Mouse (Mus musculus): ENCODE results near the gene Abca9.

Abca9 gene

DNA sequence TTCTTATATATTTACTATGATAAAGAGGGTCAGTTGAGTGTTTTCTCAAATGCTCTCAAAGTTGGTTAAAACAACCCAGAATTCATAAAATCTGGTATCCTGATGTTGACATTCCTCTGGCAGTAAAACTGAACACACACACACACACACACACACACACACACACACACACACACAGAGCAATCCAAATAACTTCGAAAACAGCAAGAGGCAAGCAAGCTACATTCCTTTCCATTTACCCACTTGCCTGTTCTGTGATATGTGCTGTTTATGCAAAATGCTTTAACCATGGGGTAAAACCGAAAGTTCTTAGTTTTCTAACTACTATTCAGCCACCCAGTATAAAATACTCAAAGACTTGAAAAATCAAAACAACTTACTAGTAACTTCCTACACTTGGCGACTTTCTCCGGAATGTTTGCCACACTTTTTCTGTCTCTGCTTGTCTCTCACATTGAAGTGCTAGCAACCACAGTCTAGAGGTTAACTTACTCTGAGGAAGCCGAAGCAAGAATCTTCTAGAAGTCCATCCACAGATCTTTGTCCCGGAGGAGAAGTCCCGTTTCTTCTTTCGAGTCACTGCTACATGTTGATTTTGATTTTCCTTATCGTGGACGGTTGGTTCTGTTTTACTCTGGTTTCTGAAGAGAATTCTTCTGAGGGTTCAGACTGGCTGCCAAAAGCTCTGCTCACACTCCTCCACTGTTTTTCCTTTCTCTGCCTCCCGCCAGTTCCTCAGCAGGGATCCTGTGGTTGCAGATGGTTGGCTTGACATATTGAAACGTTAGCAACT is at the start of gene Abca9:
Abca9 (minus strand) TSS at position 738 of the 793 bp plus-strand sequence.
- DNase-seq, result peak; percentile 28

DNA sequence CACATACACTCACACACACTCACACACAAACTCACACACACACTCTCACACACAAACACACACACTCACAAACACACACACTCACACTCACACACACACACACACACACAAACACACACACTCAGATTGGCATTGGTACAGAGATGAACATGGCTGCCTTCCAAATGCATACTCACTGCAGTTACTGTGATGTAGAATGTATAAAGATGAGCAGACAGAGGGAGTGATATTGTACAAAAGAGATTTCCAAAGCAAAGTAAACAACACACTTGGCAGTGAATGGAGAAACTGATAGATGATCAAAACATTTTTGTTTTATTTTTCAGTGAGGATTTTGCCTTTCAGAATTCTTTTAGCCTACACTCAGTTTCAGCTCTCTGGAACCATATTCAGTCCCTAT is 49.1 kb upstream of the Abca9 start:
- no peak for DNase-seq

DNA sequence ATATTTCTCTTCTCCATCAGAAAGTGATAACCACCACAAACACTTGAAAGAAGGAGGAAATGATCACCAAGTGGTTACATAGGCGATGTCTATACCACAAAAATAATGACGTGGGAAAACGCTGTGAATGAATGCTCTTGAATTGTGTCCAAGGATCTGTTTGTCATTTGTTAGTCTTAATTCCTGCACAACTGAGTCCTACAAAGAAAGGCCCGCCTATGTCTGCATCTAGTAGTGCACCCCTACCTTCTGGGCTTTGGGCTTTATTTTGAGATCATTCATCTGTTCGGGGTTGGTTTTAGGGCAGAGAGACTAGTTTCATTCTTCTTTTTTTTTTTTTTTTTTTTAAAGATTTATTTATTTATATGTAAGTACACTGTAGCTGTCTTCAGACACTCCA is 35.9 kb upstream of the Abca9 start:
- no peak for DNase-seq

DNA sequence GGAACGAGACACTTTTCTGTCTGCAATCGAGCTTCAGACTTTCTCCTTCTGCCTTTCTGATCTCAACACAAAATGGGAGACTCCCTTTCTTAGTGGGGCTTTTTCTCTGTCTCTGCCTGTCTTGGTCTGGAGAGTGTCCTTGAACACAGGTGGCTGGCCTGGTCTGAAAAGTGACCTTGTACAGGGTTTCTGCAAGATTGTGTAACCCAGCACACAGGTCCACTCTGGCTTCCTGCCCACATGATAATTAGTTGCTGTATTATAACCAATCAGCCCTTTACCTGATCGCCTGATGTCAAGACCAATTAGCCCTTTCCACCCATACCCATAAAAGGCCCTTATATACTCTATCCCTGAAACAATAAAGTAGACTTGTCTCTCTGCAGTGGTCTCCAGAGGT is 30.9 kb upstream of the Abca9 start:
- DNase-seq, result no peak

DNA sequence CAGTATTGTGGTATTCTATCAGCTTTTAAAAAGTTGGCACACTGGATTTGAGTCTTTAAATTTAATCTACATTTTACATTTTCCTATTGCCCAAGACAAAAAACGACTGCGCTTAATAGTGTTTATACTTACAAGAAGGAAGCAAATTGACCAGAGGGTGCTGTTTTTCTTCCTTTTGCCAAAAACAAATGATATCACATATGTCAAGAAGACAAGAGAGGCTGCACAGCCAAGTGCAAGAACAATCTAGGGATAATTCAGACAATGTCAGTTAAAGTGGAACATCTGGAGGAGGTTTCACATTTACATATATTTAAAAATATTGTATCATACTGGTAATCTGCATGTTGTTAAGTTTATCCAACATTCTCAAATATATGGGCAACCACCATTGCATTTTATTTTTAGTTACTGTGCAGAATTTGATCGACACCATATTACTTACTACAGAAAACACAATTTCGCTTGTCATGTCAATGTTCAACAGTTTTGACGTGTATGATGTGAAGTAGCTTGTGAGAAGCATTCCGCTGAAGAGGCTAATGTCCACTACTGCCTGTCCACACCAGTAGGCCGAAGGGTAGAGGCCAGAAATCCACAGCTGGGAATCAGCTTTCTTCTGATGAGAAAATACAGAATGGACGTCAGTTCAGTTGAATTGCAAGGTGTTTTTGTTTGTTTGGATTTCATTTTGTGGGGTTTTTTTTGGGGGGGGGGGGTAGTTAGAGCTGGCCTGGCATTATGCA is 28.7 kb upstream of the Abca9 start:
- no peak for DNase-seq

DNA sequence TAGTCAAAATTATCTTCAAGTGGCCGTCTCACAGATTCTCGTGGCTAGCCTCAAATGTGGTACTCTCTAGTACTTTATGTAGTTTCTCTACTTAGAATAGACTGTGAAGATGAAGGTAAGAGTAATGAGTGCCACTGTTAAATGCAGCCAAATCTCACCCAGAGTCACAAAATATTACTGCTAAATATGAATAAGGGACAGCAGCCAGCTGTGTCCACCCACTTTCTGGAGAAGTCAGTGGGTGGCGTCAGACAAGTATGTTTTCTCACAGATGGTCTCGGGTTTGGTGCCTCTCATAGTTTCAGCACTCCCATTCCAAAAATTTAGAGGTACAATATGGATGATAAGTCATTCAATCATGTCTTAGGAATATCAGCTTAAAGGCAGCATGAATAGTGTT is 27.3 kb upstream of the Abca9 start:
- no peak for DNase-seq

DNA sequence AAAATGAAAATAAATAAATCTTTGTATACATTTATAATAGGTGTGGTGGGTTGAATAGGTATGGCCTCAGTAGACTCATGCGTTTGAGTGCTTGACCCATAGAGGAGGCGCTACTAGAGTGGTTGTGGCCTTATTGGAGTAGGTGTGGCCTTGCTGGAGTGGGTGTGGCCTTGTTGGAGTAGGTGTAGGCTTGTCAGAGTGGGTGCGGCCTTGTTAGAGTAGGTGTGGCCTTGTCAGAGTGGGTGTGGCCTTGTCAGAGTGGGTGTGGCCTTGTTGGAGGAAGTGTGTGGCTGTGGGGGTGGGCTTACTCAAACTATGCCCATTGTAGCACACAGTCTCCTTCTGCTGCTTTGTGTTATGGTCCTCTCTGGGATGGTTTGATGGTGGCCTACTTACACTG is 3.2 kb upstream of the Abca9 start:
- DNase-seq, result no peak

DNA sequence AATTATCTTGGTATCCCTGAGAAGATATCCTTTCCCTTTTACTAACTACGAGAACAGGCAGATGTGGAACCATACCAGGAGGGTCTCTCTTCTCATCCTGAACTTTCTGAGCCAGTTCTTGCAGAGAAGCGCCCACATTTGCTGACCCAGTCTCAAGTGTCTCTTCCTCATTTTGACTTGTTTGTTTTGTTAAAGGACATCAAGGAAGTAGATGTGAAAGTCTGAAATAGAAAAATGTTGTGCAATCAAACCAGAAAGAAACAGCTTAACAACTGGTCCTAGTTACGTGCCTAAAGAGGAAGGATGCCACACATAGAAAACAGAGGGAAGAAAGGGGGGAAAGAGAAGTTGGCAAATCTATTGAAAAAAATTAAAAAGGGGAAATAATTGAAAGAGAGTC is 2.2 kb downstream of the Abca9 start:
- DNase-seq, result no peak

DNA sequence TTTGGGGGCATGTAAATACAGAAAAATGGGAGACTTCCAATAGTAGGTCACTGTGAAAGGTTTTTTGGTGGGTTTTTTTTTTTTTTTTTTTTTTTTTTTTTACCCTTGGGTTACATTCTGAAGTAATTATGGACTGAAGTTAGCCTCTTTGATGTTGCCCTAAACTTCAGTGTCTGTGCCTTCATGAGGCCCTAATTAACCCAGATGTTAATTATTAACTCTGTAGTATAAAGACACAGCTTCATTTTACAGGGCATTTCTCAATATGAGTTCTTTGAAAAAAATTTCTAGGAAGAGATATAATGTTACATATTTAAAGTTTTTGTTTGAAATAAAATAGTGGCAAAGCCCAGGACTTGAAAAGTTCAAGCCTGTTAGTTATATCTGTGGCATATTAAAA is 2.6 kb downstream of the Abca9 start:
- DNase-seq, result no peak

DNA sequence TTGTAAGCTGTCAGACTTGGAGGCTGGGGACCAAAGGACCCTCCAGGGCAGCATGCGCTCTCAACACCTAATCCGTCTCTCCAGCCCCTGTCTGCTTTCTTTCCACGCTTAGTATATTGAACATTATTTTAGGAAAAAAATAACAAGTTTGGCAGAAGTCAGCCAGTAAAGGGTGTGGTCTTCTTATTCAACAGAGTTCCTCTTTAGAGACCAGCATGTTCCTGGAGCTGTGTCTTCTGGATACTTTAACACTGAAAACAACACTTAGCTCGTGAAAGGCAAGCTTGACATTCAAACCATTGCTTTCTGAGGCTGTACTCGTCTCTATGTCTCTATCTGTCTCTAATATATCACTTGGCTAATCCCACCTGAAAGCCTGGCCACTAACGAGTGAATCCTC is 10.9 kb downstream of the Abca9 start:
- no peak for DNase-seq

DNA sequence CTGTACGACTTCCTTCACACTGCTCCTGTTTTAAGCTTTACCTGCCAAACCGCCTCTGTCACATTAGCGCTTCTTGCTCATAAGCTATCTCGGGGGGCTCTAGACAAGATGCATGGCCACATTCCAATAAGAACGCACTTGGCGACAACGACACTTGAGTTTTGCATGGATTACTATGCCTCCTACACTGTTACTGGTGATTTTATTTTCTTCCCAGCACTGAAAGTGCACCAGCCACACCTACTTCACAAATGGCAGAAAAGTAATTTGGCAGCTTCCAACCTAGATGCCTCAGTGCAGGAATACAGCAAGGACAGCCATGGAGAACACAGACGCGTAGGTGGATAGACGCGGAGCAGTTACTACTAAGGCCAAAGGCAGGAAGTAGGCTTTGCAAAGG is 12.0 kb downstream of the Abca9 start:
- DNase-seq, result no peak

DNA sequence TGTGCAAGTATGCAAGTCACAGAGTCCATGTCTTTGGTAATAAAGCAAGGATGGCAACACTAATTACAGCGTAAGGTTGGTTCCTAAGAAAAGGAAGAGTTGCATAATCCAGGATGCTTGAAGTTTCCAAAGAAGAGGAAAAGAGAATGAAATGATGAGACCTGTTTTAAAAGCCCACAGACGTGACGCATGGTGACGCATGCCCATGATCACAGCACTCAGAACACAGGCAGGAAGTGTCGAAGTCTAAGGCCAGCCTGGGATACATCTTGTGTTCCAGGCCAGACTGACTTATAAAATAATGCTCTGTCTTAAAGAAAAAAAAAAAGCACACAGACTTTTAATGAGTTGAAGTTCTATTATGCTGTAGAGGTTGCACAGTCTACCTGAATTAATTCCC is 20.4 kb downstream of the Abca9 start:
- DNase-seq, result no peak

DNA sequence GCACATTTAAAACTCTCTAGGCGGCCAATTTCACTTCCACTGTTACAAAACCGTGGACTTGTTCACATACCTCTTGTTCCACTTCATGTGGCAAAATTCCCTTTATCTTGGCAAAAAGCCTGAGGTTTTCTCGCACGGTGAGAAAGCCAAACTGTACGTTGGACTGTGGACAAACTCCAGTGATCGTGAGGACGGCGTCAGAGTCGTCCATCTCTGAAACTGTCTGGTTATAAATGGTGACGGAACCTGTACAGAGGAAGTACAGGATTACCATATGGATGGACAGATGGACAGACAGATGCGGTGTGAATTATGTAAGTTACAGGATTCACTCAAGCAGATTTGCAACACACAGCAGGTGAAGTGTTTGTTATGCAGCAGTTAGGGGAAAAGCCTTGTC is 22.6 kb downstream of the Abca9 start:
- DNase-seq, result no peak

DNA sequence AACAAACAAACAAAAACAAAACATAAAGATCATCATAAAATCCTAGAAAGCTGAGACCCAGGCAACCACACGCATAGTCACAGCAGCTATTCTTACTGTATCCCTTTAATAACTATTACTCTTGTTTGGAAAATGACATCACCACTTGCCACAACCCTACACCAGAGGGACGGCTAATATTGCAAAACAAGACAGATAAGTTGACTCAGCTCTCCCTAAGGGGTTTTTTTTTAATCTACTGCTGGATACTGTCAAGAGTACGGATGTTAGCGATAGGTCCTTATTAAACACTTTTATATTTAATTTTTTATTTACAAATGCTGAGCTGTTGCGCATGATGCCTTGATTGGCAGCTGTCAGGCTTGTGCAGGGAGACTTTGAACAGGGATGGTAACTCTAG is 37.2 kb downstream of the Abca9 start:
- no peak for DNase-seq

DNA sequence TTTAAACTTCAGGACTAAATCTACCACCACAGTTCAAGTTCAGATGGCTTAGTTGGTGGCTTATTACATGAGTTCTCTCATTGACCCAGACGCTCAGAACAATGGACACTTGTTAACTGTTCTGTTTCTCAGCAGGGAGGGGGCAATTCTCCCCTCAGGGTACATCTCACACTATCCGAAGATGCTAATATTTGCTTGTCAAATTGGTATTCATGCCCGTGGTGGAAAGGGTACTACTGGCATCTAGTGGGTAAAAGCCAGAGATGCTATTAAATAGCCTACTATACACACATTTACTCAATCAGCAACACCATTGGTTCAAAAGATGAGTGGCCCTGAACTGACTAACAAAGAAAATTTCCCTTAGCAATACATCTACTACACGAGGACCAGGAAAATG is 56.9 kb downstream of the Abca9 start:
- DNase-seq, result no peak

DNA sequence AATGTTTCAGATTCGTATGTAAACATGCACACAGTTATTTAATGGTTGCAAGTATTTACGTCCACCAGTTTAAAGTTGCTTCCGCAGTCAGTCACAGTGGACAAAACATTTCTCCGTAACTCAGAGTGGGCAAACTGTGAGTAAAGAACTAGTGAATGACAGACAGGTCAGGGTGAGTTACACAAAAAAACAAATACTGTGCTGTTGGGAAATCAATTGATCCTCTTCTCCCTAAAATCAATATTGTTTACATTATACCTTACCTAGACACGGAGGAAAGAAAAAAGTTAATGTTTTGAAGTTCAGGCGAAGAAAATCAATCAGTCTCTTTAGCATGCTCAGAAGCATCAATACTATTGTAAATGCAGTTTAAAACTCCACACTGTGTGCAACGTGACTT is 66.6 kb downstream of the Abca9 start:
- DNase-seq, result no peak

DNA sequence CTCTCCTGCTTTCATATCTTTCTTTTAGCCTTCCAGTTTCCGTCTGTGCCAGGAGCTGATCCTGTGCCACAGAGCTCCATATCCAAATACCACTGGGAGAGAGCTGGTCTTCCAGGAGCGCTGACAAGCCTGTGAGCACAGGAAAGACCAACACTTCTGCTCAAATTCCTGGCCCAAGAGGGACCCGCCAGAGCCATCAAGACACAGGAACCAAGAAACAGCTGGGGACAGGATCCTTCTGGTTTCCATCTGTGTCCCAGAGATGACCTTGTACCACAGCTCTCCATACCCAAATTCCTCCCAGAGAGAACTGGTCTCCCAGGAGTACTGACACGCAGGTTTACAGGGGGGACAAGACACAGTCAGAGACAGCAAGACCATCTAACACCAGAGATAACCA is 69.1 kb downstream of the Abca9 start:
- no peak for DNase-seq

DNA sequence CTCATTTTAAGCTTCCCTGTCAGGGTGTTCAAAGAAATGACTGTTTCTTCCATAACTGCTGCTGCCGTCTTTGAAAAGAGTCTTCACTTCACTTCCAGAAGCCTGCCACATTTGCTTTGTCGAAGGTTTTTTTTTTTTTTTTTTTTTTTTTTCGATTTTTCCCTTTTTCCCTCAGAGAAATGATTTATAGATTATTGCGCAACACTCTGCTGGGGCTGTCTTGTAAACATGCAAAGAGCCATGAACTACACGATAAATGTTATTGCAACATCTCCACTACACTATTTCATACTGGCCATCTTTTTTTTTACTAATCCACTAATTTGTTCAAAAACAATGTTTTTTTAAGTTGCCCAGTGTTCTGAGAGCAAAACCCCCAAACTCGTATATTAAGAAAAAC is 70.5 kb downstream of the Abca9 start:
- DNase-seq, result no peak

DNA sequence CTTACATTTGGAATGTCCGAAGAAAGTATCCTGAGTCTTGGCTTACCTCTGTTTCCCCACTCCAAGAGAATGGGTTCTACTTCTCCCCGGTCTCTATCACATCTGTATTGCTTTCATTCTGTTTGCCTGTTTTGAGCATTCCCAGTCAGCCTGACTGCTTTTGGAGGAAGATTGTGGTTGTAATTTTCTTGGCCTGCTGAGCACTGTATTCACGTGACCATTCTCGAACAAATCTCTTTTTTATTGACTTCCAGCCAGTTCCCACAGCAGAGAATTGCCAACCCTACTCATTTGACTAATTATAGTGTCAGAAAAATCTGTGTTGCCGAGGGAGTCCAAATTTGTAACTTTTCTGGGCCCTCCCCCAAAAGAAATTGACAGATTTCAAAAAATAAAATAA is 72.1 kb downstream of the Abca9 start, which contains the start of gene Abca8a:
Abca8a (minus strand) TSS at position 121 of the 400 bp plus-strand sequence.
- peak; percentile 12 for DNase-seq

DNA sequence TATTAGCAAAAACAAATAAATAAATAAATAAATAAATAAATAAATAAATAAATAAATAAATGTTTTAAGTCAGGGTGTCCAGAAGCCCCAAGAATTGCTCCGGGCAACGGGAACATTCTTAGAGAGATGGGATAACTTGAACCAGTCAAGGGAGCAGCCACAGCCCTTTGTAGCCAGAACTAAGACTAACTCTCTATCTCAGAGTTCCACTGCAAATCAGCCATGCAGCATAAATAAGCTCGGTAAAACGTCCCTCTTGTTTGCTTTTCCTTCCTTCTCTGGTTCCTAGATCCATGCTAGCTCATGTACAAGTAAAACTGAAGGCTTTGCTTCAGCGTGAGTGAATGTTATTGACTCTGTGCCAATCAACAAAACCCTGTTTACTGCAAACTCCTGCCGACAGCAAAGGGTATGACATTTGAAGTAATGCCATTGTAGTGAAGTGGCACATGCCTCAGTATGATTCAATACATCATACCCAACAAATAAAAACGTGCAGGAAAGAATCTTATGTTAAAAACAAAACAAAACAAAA is 73.1 kb downstream of the Abca9 start:
- DNase-seq, result no peak

DNA sequence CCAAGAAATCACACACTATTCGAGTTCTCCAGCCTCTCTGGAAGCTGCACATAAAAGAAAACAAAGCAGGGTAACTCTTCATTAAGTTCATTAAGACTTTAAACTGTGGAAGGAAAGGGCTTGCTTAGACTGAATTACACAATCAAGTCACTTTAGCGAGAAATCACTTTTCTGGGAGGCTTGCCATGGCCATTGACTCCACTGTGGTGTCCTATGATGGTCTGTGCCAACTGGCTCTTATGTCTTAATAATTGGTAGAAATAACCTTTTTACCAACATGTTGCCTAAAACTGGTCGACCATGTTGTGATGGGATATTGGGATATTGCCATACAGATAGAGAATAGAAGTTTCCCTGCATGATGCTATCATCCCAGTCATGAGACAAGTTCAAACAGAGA is 73.8 kb downstream of the Abca9 start:
- DNase-seq, result peak; percentile 45

DNA sequence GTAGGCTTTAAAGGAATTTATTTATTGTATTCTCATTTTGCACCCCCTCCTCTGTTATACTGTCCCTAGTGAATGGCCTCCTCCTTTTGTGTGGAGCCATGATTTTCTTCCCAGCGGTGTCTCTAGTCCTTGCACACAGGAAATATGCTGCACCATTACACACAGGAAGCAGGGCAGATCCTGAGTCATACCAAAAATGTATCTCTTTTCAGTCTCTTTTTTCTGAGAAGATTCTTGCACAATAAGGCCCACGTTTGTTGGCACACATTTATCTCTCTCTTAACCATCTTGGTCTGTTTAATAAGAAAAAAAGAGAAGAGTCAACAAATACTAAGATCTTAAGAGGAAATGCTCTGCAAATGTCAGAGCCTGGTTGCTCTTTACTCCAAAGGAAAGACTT is 76.7 kb downstream of the Abca9 start:
- no peak for DNase-seq

DNA sequence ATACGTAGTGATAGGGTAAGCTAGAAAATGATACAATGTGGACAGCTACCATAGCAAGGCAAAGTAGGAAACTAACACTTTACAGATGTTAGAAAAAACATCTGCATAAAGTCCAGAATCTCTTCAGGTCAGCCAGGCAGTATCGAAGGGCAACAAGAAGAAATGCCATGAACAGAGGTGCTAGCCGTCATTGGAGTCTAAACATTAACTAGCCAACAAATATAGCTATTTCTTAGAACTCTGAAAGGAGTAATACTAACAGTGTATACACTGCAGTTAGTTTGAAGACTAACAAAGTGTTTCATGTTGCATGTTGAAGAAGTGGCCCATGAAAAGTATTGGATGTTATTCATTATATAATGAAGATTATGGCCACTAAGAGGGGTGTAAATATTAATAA is 95.8 kb downstream of the Abca9 start:
- DNase-seq, result no peak

DNA sequence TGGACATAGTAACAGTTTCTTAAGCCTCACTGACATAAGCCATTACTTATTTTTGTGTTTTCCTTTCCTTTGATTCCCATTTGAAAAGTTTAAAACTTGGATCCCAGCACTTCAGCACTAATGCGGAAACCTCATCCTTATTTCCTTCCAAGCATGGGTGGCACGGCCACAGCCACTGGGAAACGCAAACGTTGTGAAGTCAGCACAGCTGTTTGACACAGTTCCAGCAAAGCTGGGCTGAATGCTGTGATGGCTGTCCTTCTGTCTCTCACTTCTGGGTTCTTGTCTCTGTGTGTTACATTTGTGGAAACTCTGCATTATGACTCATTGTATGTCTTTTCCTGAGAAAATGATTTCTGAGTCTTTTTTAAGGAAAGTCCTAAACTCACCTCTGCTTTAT is 107.0 kb downstream of the Abca9 start:
- no peak for DNase-seq

Data from lung, postnatal 14 days (tissue).